Mouse (Mus musculus) forebrain, embryonic 15.5 days (tissue): ENCODE measurements around the gene Naa38. TPM values are rescaled to one million over a fixed set of nuclear protein-coding genes. Genes with fewer than 3 reads are reported as not detected.
"Not testable (repeated sequence)": the region's sequence is repeated elsewhere in the genome, so short reads cannot be mapped to it uniquely, and the experiment has no call there.

ENCODE experiments used
- ATAC-seq: fragments of 200-750 bp; cut with Nextera tagmentation; replicated peaks from 2 replicates; pipeline ENCODE4 v1.8.0; 2017; ENCODE audit warnings: mild to moderate bottlenecking, moderate TSS enrichment, moderate library complexity
- H3K27ac ChIP-seq: fragments of 300-500 bp; sonication (generic); replicated peaks from 2 replicates; pipeline ENCODE4 v1.5.1; 2015; ENCODE audit warnings: mild to moderate bottlenecking, inconsistent platforms
- H3K27me3 ChIP-seq: fragments of 300-500 bp; sonication (generic); 2 replicates; pipeline ENCODE4 v1.6.1; 2015; ENCODE audit warnings: inconsistent platforms
- H3K36me3 ChIP-seq: fragments of 300-500 bp; sonication (generic); 2 replicates; pipeline ENCODE4 v1.6.1; 2015; ENCODE audit warnings: mild to moderate bottlenecking, inconsistent platforms
- H3K4me1 ChIP-seq: fragments of 300-500 bp; sonication (generic); 2 replicates; pipeline ENCODE4 v1.6.1; 2015; ENCODE audit warnings: inconsistent platforms
- H3K4me2 ChIP-seq: fragments of 300-500 bp; sonication (generic); replicated peaks from 2 replicates; pipeline ENCODE4 v1.6.1; 2015; ENCODE audit warnings: mild to moderate bottlenecking, inconsistent platforms
- H3K4me3 ChIP-seq: fragments of 300-500 bp; sonication (generic); 2 replicates; pipeline ENCODE4 v1.5.1; 2015; ENCODE audit warnings: mild to moderate bottlenecking, inconsistent platforms
- H3K9ac ChIP-seq: fragments of 300-500 bp; sonication (generic); replicated peaks from 2 replicates; pipeline ENCODE4 v1.6.1; 2015; ENCODE audit warnings: mild to moderate bottlenecking, inconsistent platforms
- H3K9me3 ChIP-seq: fragments of 300-500 bp; sonication (generic); 2 replicates; pipeline ENCODE4 v1.6.1; 2016; ENCODE audit warnings: inconsistent platforms
- WGBS: fragments of 180-500 bp; shearing (Covaris S2); methylation state at CpG from one replicate; pipeline ENCODE4 v1.1.7; 2015; ENCODE audit warnings: mixed read lengths; 5-methylcytosine and 5-hydroxymethylcytosine counted together
- polyA plus RNA-seq: library from polyadenylated mRNA; unstranded; fragments of >200 nt; fragmentation: Nextera tagmentation; extraction: Ambion mirVana; gene quantifications from 2 replicates; pipeline ENCODE4 v1.2.1, GENCODE M21; 2015

Naa38 gene
- polyA plus RNA-seq: 89.4 and 91.9 TPM in 2 replicates

- peak; percentile 74 for ATAC-seq
- H3K9me3 ChIP-seq, H3K27me3 ChIP-seq: not testable (repeated sequence)
- H3K9ac ChIP-seq: peak within 1 kb of the TSS; percentile 92
- under 1% methylated on average over 24 of the region's 24 CpGs for WGBS
- peak within 1 kb of the TSS; percentile 76 for H3K4me3 ChIP-seq
- H3K27ac ChIP-seq: peak within 1 kb of the TSS; percentile 98
- H3K4me2 ChIP-seq: peak within 1 kb of the TSS; percentile 65
- H3K36me3 ChIP-seq: peaks cover 17% of the 10 kb centered on the region
- H3K4me1 ChIP-seq: peaks cover 30% of the 10 kb centered on the region
These were observed at the start of gene Naa38, which contains the start of gene Cyb5d1 for GRCm38 (mm10) chr11:69395235-69395633. Gene Naa38, plus strand, starts transcription at chr11:69395487. Gene Cyb5d1, minus strand, starts transcription at chr11:69395631.

DNA sequence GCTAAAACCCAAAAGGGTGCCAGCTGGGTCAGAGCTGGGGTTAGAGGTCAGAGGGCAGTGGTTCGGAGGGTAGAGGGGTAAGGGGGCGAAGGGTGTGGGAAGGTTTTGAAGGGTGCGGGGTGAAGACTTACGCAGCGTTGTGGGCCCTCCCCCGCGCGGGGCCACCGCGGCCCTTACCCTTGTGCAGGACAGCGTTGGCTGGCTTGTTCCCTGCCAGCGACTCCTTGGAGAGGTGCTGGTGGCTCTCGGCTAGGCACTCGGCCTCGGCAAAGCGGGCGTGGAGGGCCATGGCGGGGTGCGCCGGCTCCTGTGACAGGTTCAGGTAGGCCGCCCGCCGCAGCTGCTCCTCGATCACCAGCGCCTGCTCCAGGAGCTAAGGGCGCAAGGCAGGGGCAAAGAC lies 48.8 kb upstream of the Naa38 start:
- Histone ChIP-seq H3K27me3 (no peaks in the 10 kb centered on the region), H3K4me3 (no peak overlapping the region), H3K4me2 (no peak overlapping the region), H3K9ac (no peak overlapping the region), H3K36me3 (peaks cover 84% of the 10 kb centered on the region), H3K9me3 (no peaks in the 10 kb centered on the region), H3K27ac (no peak overlapping the region), H3K4me1 (peaks cover 6% of the 10 kb centered on the region)
- 91% methylated on average over 26 of the region's 26 CpGs for WGBS
- no peak for ATAC-seq

DNA sequence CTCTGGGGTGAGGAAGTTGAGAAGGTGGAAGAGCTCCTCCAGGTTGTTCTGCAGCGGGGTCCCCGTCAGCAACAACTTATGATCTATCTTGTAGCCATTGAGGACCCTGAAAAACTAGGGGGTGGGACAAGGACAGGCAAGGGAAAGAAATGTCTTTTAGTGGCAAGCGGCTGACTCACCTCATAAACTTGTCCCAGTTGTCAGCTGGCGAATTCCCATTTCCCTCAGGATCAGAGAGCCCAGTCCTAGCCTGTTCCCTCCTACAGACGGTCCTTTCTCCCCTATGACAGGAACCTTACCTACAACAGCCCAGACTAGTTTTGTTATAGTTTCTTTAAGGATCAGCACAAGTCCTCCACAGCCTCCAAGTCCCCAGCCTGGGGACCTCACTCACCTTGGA lies 38.7 kb upstream of the Naa38 start:
- WGBS: 96% methylated on average over 5 of the region's 5 CpGs
- no peak for ATAC-seq
- peaks cover 99% of the 10 kb centered on the region for H3K36me3 ChIP-seq
- H3K27ac ChIP-seq: no peak overlapping the region
- no peaks in the 10 kb centered on the region for H3K4me1 ChIP-seq
- no peak overlapping the region for H3K4me3 ChIP-seq
- H3K9me3 ChIP-seq: no peaks in the 10 kb centered on the region
- no peak overlapping the region for H3K9ac ChIP-seq
- no peaks in the 10 kb centered on the region for H3K27me3 ChIP-seq
- no peak overlapping the region for H3K4me2 ChIP-seq

DNA sequence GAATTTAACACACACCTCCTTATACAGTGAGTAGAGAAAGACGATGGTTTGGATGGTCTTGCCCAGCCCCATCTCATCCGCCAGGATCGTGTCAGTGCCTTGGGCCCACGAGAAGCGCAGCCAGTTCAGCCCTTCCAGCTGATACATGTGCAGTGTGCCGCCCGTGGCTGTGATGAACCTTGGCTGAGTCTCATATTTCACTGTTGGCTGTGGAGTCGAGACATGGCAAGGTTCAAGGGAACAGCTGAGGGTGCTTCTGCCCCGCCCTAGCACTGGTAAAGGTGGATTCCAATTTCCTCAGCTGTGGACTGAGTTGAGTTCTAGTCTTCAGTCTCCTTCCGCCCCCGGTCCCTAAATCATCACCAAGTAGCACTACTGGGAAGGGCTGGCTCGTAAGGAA lies 37.6 kb upstream of the Naa38 start:
- peaks cover 99% of the 10 kb centered on the region for H3K36me3 ChIP-seq
- H3K4me3 ChIP-seq: no peak overlapping the region
- H3K4me2 ChIP-seq: no peak overlapping the region
- no peak overlapping the region for H3K9ac ChIP-seq
- no peaks in the 10 kb centered on the region for H3K27me3 ChIP-seq
- H3K9me3 ChIP-seq: no peaks in the 10 kb centered on the region
- ATAC-seq: no peak
- 96% methylated on average over 12 of the region's 12 CpGs for WGBS
- peaks cover 4% of the 10 kb centered on the region; the same call in 1 of the 2 replicates for H3K4me1 ChIP-seq
- H3K27ac ChIP-seq: no peak overlapping the region

- H3K27ac ChIP-seq: peak overlapping the region; percentile 53
These were observed 33.3 kb upstream of the Naa38 start for GRCm38 (mm10) chr11:69362021-69362420.

GRCm38 (mm10) chr11:69362479-69362878 lies 32.8 kb upstream of the Naa38 start:
- Histone ChIP-seq H3K9me3 (no peaks in the 10 kb centered on the region), H3K4me3 (no peak overlapping the region), H3K9ac (no peak overlapping the region), H3K4me1 (peaks cover 35% of the 10 kb centered on the region), H3K4me2 (no peak overlapping the region), H3K27ac (no peak overlapping the region), H3K27me3 (no peaks in the 10 kb centered on the region), H3K36me3 (peaks cover 64% of the 10 kb centered on the region)
- 84% methylated on average over 2 of the region's 2 CpGs for WGBS
- ATAC-seq: no peak

More at GRCm38 (mm10) chr11:69362021-69362420, 33.3 kb upstream of the Naa38 start:
- H3K27me3 ChIP-seq: no peaks in the 10 kb centered on the region
- peaks cover 32% of the 10 kb centered on the region for H3K4me1 ChIP-seq
- no peak overlapping the region for H3K4me2 ChIP-seq
- no peak for ATAC-seq
- H3K36me3 ChIP-seq: peaks cover 69% of the 10 kb centered on the region
- no peak overlapping the region for H3K9ac ChIP-seq
- no peaks in the 10 kb centered on the region for H3K9me3 ChIP-seq
- no peak overlapping the region for H3K4me3 ChIP-seq
- WGBS: 45% methylated on average over 7 of the region's 7 CpGs

- Histone ChIP-seq H3K9me3 (no peaks in the 10 kb centered on the region), H3K4me2 (peak overlapping the region; percentile 95), H3K36me3 (peaks cover 45% of the 10 kb centered on the region), H3K27ac (peak overlapping the region; percentile 100), H3K9ac (peak overlapping the region; percentile 28; the same call in 1 of the 2 replicates), H3K4me3 (no peak overlapping the region), H3K4me1 (peaks cover 41% of the 10 kb centered on the region), H3K27me3 (no peaks in the 10 kb centered on the region)
- WGBS: 49% methylated on average over 8 of the region's 8 CpGs
- no peak for ATAC-seq
These were observed 30.9 kb upstream of the Naa38 start for GRCm38 (mm10) chr11:69364376-69364775.

DNA sequence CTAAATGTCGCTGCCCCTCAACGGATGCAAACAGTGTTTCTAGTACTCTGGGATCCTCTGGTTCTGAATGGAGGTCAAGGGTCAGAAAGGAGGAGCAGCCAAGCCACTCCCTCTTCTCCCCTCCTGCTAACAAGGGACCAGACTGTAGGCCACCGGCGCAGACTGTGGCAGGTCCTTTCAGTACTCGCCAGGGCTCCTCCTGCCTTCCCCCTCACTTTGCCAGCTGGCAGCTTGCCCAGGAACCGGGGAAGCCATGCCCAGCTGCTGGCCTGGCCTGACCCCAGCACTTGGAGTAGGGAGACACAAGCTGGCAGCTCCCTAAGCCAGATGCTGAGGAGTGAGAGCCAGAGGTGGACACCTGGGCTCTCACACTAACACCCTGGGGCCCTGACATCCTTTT lies 30.4 kb upstream of the Naa38 start:
- Histone ChIP-seq H3K4me1 (peaks cover 45% of the 10 kb centered on the region), H3K9me3 (no peaks in the 10 kb centered on the region), H3K4me2 (peak overlapping the region; percentile 95), H3K9ac (peak overlapping the region; percentile 100), H3K36me3 (peaks cover 40% of the 10 kb centered on the region), H3K27me3 (no peaks in the 10 kb centered on the region), H3K27ac (peak overlapping the region; percentile 100), H3K4me3 (peak overlapping the region; percentile 94)
- peak; percentile 60 for ATAC-seq
- WGBS: under 1% methylated on average over 6 of the region's 6 CpGs

GRCm38 (mm10) chr11:69365722-69366121 lies 29.6 kb upstream of the Naa38 start:
- H3K4me1 ChIP-seq: peaks cover 50% of the 10 kb centered on the region
- H3K4me2 ChIP-seq: peak overlapping the region; percentile 95
- peak overlapping the region; percentile 94 for H3K4me3 ChIP-seq
- WGBS: 18% methylated on average over 6 of the region's 6 CpGs
- H3K9me3 ChIP-seq: no peaks in the 10 kb centered on the region
- H3K36me3 ChIP-seq: peaks cover 32% of the 10 kb centered on the region
- peak overlapping the region; percentile 100 for H3K27ac ChIP-seq
- H3K27me3 ChIP-seq: no peaks in the 10 kb centered on the region
- no peak for ATAC-seq
- peak overlapping the region; percentile 100 for H3K9ac ChIP-seq

- H3K36me3 ChIP-seq: peaks cover 26% of the 10 kb centered on the region
- peak overlapping the region; percentile 100 for H3K27ac ChIP-seq
- peak overlapping the region; percentile 100 for H3K9ac ChIP-seq
- ATAC-seq: peak; percentile 84
- H3K4me2 ChIP-seq: peak overlapping the region; percentile 95
- no peaks in the 10 kb centered on the region for H3K27me3 ChIP-seq
- H3K9me3 ChIP-seq: no peaks in the 10 kb centered on the region
- H3K4me3 ChIP-seq: peak overlapping the region; percentile 94
- WGBS: under 1% methylated on average over 26 of the region's 26 CpGs
- H3K4me1 ChIP-seq: peaks cover 55% of the 10 kb centered on the region
These were observed 29.0 kb upstream of the Naa38 start for GRCm38 (mm10) chr11:69366157-69366854.

DNA sequence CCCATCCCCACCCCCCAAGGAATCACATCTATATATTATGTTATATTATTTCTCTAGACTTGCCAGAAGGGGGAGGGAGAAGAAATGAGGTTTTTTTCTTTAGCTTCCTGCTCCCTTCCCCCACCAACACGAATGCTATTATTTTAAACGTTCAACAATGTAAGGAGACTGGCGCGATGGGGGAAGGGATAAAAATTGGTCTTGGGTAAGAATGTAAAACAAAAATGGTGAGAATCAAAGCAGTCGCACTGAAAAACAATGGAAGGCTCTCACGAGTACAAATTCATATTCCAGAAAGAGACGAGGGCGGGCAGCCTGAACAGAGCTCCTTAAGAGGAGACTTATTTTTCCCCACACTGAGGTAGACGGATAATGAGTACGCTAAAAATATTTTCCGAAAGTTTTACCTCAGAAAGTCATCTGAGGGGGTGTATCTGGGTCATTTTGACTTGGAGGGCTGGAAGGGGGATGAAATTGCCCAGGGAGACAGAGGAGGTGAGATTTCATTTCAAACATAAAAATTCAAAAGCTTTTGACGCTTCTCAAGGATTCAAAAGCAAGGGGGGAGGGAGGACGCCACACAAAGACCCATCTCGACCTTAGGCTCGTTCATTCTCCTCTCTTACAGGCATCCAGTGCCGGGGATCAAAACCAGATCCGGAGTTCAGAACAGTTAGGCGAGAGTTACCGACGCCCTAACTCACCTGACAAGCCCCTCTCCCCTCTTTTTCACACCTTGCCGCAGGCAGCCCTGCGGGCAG lies 28.3 kb upstream of the Naa38 start:
- peak overlapping the region; percentile 94 for H3K4me3 ChIP-seq
- peaks cover 61% of the 10 kb centered on the region for H3K4me1 ChIP-seq
- peaks cover 19% of the 10 kb centered on the region for H3K36me3 ChIP-seq
- no peaks in the 10 kb centered on the region for H3K9me3 ChIP-seq
- WGBS: under 1% methylated on average over 22 of the region's 22 CpGs
- H3K27me3 ChIP-seq: no peaks in the 10 kb centered on the region
- peak overlapping the region; percentile 100 for H3K27ac ChIP-seq
- ATAC-seq: no peak
- H3K9ac ChIP-seq: peak overlapping the region; percentile 100
- H3K4me2 ChIP-seq: peak overlapping the region; percentile 95
